Mouse (Mus musculus) forebrain, embryonic 12.5 days (tissue): Measurements from ENCODE around the gene Nrxn3. TPM values are rescaled to one million over a fixed set of nuclear protein-coding genes. Genes with fewer than 3 reads are reported as not detected.

ENCODE experiments used
- ATAC-seq: fragments of 200-750 bp; cut with Nextera tagmentation; 2 replicates; pipeline ENCODE4 v1.8.0; 2017; ENCODE audit warnings: moderate TSS enrichment; ENCODE audit not compliant: low FRiP score
- H3K27ac ChIP-seq: fragments of 300-500 bp; sonication (generic); 2 replicates; pipeline ENCODE4 v1.5.1; 2016; ENCODE audit warnings: mild to moderate bottlenecking
- H3K27me3 ChIP-seq: fragments of 300-500 bp; sonication (generic); 2 replicates; pipeline ENCODE4 v1.6.1; 2016; ENCODE audit warnings: mild to moderate bottlenecking
- H3K36me3 ChIP-seq: fragments of 300-500 bp; sonication (generic); replicated peaks from 2 replicates; pipeline ENCODE4 v1.6.1; 2016; ENCODE audit warnings: mild to moderate bottlenecking
- H3K4me1 ChIP-seq: fragments of 300-500 bp; sonication (generic); 2 replicates; pipeline ENCODE4 v1.6.1; 2016
- H3K4me2 ChIP-seq: fragments of 300-500 bp; sonication (generic); 2 replicates; pipeline ENCODE4 v1.6.1; 2016; ENCODE audit warnings: mild to moderate bottlenecking, moderate library complexity
- H3K4me3 ChIP-seq: fragments of 300-500 bp; sonication (generic); replicated peaks from 2 replicates; pipeline ENCODE4 v1.5.1; 2016; ENCODE audit warnings: mild to moderate bottlenecking
- H3K9ac ChIP-seq: fragments of 300-500 bp; sonication (generic); 2 replicates; pipeline ENCODE4 v1.6.1; 2016; ENCODE audit warnings: mild to moderate bottlenecking
- H3K9me3 ChIP-seq: fragments of 300-500 bp; sonication (generic); 2 replicates; pipeline ENCODE4 v1.6.1; 2016
- WGBS: fragments of 180-500 bp; shearing (Covaris S2); methylation state at CpG from one replicate; pipeline ENCODE4 v1.1.7; 2016; 5-methylcytosine and 5-hydroxymethylcytosine counted together
- polyA plus RNA-seq: library from polyadenylated mRNA; unstranded; fragments of >200 nt; fragmentation: Nextera tagmentation; extraction: Ambion mirVana; gene quantifications from 2 replicates; pipeline ENCODE4 v1.2.1, GENCODE M21; 2016

The Nrxn3 gene
- polyA plus RNA-seq, 1 experiment from 2014 or later = 62.2 TPM

- Histone ChIP-seq H3K4me3 (no peak overlapping the region), H3K27me3 (no peaks in the 10 kb centered on the region), H3K9me3 (no peaks in the 10 kb centered on the region), H3K27ac (no peak overlapping the region), H3K9ac (no peak overlapping the region), H3K36me3 (no peaks in the 10 kb centered on the region), H3K4me2 (no peak overlapping the region), H3K4me1 (no peaks in the 10 kb centered on the region; the same call in 1 of the 2 replicates)
- ATAC-seq = no peak
Measured at GRCm38 (mm10) chr12:89953237-89953636, 1230.6 kb downstream of the Nrxn3 start.

- H3K9me3 ChIP-seq = no peaks in the 10 kb centered on the region
- ATAC-seq = no peak
- H3K27me3 ChIP-seq = no peaks in the 10 kb centered on the region
- H3K4me1 ChIP-seq = no peaks in the 10 kb centered on the region; the same call in 1 of the 2 replicates
- no peaks in the 10 kb centered on the region for H3K36me3 ChIP-seq
- no peak overlapping the region for H3K4me2 ChIP-seq
- WGBS = 71% methylated on average over 3 of the region's 3 CpGs
- H3K27ac ChIP-seq = no peak overlapping the region
- no peak overlapping the region for H3K9ac ChIP-seq
- H3K4me3 ChIP-seq = no peak overlapping the region
Measured at GRCm38 (mm10) chr12:89953649-89954048, 1231.0 kb downstream of the Nrxn3 start.

DNA sequence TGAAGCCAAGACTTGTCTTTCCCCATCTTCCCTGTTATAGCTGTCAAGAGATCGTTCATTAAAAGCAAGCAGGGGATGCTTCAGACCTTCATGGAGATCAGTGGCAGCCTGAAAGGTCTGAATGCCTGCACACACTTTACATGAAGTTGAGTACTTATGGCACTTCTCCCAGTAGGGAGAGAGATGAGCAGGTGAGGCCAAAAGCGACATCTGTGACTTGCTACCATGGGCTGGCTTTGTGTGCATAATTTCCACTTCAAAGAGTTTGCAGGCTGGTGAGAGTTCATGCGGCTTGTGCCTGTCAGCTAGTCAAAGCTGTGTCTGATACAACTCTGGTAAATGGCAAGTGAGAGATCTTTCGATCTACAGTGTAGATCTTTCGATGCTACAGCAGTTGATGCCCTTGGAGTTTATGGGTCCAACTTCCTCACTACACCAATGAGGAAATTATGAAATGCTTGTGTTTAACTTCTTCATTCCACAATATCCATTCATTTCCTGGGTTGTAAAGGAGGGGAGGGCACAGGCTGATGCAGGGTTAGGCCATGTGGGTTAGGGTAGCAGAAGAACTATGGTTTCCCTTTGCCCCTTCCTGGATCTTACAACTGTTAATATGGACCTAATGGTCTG, 1231.9 kb downstream of the Nrxn3 start:
- Histone ChIP-seq H3K4me3 (no peak overlapping the region), H3K9ac (no peak overlapping the region), H3K27ac (no peak overlapping the region), H3K4me1 (no peaks in the 10 kb centered on the region; the same call in 1 of the 2 replicates), H3K4me2 (no peak overlapping the region), H3K9me3 (no peaks in the 10 kb centered on the region), H3K36me3 (no peaks in the 10 kb centered on the region), H3K27me3 (no peaks in the 10 kb centered on the region)
- 70% methylated on average over 5 of the region's 5 CpGs for WGBS
- no peak for ATAC-seq

- Histone ChIP-seq H3K9me3 (no peaks in the 10 kb centered on the region), H3K9ac (no peak overlapping the region), H3K4me1 (no peaks in the 10 kb centered on the region), H3K27me3 (no peaks in the 10 kb centered on the region), H3K4me3 (no peak overlapping the region), H3K4me2 (no peak overlapping the region), H3K36me3 (no peaks in the 10 kb centered on the region), H3K27ac (no peak overlapping the region)
- 33% methylated on average over 1 of the region's 1 CpGs for WGBS
- ATAC-seq = no peak
Measured at GRCm38 (mm10) chr12:89963073-89963472, 1240.4 kb downstream of the Nrxn3 start.

- no peak overlapping the region for H3K9ac ChIP-seq
- no peak overlapping the region for H3K4me3 ChIP-seq
- H3K36me3 ChIP-seq = no peaks in the 10 kb centered on the region
- ATAC-seq = no peak
- no peak overlapping the region for H3K4me2 ChIP-seq
- H3K9me3 ChIP-seq = no peaks in the 10 kb centered on the region
- H3K27ac ChIP-seq = no peak overlapping the region
- no peaks in the 10 kb centered on the region for H3K27me3 ChIP-seq
- 93% methylated on average over 4 of the region's 4 CpGs for WGBS
- H3K4me1 ChIP-seq = no peaks in the 10 kb centered on the region
Measured at GRCm38 (mm10) chr12:89976648-89977047, 1254.0 kb downstream of the Nrxn3 start.

DNA sequence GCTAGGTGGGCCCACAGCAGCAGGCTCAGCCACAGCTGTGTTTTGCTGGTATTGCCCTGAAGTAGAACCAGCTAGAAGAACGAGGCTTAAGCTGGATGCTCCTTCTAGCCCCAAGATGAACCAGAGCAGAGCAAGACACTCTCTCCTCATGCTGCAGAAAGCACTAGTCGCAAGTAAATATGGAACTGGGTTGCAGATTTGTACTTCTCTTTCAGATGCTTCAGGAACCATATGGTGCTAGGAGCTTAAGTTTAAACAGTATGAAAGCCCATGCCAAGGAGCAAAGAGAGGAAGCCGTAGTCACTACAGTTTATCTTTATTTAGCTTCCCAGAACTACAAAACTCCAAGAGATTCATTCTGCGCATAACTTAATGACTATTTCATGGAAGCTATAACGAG, 1254.8 kb downstream of the Nrxn3 start:
- H3K4me2 ChIP-seq = no peak overlapping the region
- WGBS = 77% methylated on average over 5 of the region's 5 CpGs

GRCm38 (mm10) chr12:89979190-89979589, 1256.5 kb downstream of the Nrxn3 start:
- no peaks in the 10 kb centered on the region for H3K36me3 ChIP-seq
- no peak for ATAC-seq
- H3K4me2 ChIP-seq = no peak overlapping the region
- H3K4me1 ChIP-seq = peaks cover 14% of the 10 kb centered on the region; the same call in 1 of the 2 replicates
- 89% methylated on average over 1 of the region's 1 CpGs for WGBS
- H3K9me3 ChIP-seq = no peaks in the 10 kb centered on the region
- H3K9ac ChIP-seq = no peak overlapping the region
- no peak overlapping the region for H3K4me3 ChIP-seq
- no peak overlapping the region for H3K27ac ChIP-seq
- H3K27me3 ChIP-seq = no peaks in the 10 kb centered on the region

More for the DNA sequence above, 1254.8 kb downstream of the Nrxn3 start:
- Histone ChIP-seq H3K27ac (no peak overlapping the region), H3K4me3 (no peak overlapping the region), H3K4me1 (peaks cover 4% of the 10 kb centered on the region; the same call in 1 of the 2 replicates), H3K27me3 (no peaks in the 10 kb centered on the region), H3K36me3 (no peaks in the 10 kb centered on the region), H3K9me3 (no peaks in the 10 kb centered on the region), H3K9ac (no peak overlapping the region)
- ATAC-seq = no peak

- Histone ChIP-seq H3K9ac (no peak overlapping the region), H3K9me3 (no peaks in the 10 kb centered on the region), H3K4me3 (no peak overlapping the region), H3K36me3 (no peaks in the 10 kb centered on the region), H3K27ac (no peak overlapping the region), H3K27me3 (no peaks in the 10 kb centered on the region), H3K4me1 (peaks cover 14% of the 10 kb centered on the region), H3K4me2 (no peak overlapping the region)
- WGBS = 20% methylated on average over 5 of the region's 5 CpGs
- no peak for ATAC-seq
Measured at GRCm38 (mm10) chr12:89982445-89982844, 1259.8 kb downstream of the Nrxn3 start.

DNA sequence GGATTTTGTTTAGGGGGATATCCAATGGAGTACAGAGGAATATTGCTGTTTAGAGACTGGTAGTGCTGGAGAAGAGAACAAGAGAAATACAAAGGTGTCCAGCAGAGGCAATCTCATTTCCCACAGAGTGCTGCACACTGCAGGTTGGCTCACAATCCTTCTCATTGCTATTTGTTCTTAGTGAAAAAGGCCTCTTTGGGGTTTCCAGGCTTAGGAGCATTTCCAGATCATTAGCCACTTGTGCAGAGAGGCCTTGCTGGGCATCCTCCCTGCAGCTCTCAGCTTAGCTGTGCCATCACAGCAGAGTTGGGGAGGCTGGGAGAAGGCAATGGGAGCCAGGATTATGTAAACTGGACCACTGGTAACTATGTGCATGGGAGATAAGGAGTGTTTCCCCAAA, 1260.7 kb downstream of the Nrxn3 start:
- H3K36me3 ChIP-seq = no peaks in the 10 kb centered on the region
- no peak for ATAC-seq
- peaks cover 14% of the 10 kb centered on the region for H3K4me1 ChIP-seq
- no peaks in the 10 kb centered on the region for H3K27me3 ChIP-seq
- 0 out of 2 replicates have a peak overlapping the region, but pooled peaks have one; percentile 19 for H3K27ac ChIP-seq
- no peak overlapping the region for H3K9ac ChIP-seq
- no peaks in the 10 kb centered on the region for H3K9me3 ChIP-seq
- H3K4me3 ChIP-seq = no peak overlapping the region
- no peak overlapping the region for H3K4me2 ChIP-seq

DNA sequence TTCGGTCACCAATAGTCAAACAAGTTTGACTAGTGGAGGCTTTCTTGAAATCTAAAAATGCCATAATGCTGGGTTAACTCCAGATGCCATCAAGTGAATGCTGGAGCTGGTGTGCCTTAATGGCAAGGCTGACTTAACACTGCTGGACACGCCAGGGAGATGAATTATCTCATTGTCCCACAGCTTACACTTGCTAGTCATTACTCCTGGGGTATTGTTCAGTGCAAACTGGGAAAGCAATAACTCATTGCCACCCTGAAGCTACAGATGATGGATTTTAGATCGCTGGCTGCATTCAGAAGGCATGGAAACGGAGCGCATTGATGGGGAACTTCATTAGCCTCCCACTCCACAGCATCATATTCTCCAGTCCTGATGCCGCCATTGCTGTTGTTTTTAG, 1263.5 kb downstream of the Nrxn3 start:
- Histone ChIP-seq H3K4me1 (peaks cover 14% of the 10 kb centered on the region), H3K27me3 (no peaks in the 10 kb centered on the region), H3K4me3 (no peak overlapping the region), H3K9me3 (no peaks in the 10 kb centered on the region), H3K27ac (no peak overlapping the region), H3K36me3 (no peaks in the 10 kb centered on the region), H3K9ac (no peak overlapping the region), H3K4me2 (no peak overlapping the region)
- no peak for ATAC-seq
- 64% methylated on average over 6 of the region's 6 CpGs for WGBS

DNA sequence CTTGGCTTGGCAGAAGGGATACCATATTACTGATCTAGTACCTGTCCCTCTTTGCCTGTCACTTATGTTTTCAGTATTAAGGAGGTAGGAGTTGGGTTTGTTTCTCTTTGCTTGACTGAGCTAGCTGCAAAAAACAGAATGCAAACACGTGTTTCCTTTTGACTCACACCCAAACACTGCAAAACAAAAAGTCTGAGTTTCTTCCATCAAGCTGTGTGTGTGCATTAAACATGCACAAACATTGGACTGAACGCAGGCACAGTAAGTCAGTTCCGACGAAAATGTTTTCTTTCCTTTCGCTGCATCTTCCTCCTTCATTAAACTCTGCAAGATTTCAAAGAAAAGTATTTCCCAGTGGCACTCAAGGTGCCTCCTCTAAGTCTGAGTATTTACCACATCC, 1270.6 kb downstream of the Nrxn3 start:
- Histone ChIP-seq H3K27ac (no peak overlapping the region), H3K27me3 (no peaks in the 10 kb centered on the region), H3K9ac (no peak overlapping the region), H3K4me3 (no peak overlapping the region), H3K4me1 (no peaks in the 10 kb centered on the region), H3K4me2 (no peak overlapping the region), H3K36me3 (no peaks in the 10 kb centered on the region), H3K9me3 (no peaks in the 10 kb centered on the region)
- no peak for ATAC-seq
- 80% methylated on average over 5 of the region's 5 CpGs for WGBS

- no peak overlapping the region for H3K27ac ChIP-seq
- no peak overlapping the region for H3K4me3 ChIP-seq
- no peak for ATAC-seq
- H3K36me3 ChIP-seq = no peaks in the 10 kb centered on the region
- no peak overlapping the region for H3K9ac ChIP-seq
- 79% methylated on average over 4 of the region's 4 CpGs for WGBS
- no peaks in the 10 kb centered on the region for H3K4me1 ChIP-seq
- H3K9me3 ChIP-seq = no peaks in the 10 kb centered on the region
- no peak overlapping the region for H3K4me2 ChIP-seq
- H3K27me3 ChIP-seq = no peaks in the 10 kb centered on the region
Measured at GRCm38 (mm10) chr12:89995392-89995791, 1272.7 kb downstream of the Nrxn3 start.

DNA sequence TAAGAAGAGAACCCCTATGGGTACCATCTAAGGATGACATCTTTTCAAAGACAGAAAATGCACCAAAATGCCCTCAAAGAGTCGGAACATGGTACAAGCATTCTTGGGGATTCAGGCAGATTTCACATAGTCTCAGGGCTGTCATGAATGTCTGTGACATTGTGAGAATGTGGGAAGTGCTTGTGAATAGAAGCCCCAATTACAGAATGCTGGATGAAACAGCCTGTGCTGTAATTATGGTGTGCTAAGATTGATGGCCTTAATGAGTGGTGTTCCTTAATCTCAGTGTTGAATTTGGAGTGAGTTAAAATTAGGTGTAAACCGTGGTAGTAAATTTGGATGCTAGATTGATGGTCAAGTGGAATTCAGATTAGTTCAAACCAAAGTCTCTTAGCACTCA, 1287.6 kb downstream of the Nrxn3 start:
- no peaks in the 10 kb centered on the region for H3K36me3 ChIP-seq
- H3K4me3 ChIP-seq = no peak overlapping the region
- no peak for ATAC-seq
- no peaks in the 10 kb centered on the region for H3K9me3 ChIP-seq
- H3K27me3 ChIP-seq = no peaks in the 10 kb centered on the region
- 53% methylated on average over 2 of the region's 2 CpGs for WGBS
- H3K27ac ChIP-seq = no peak overlapping the region
- H3K9ac ChIP-seq = no peak overlapping the region
- no peak overlapping the region for H3K4me2 ChIP-seq
- H3K4me1 ChIP-seq = no peaks in the 10 kb centered on the region; the same call in 1 of the 2 replicates
